Mouse (Mus musculus): ENCODE results near the gene 6030408B16Rik. TPM values are rescaled to one million over a fixed set of nuclear protein-coding genes. Genes with fewer than 3 reads are reported as not detected.

The 6030408B16Rik gene
- 0.37 and 0.48 TPM in 2 replicates for polyA plus RNA-seq (2015; fragmentation: Nextera tagmentation; extraction: Ambion mirVana)

- ATAC-seq (replicated peaks): no peak
- Histone ChIP-seq H3K4me2 (replicated peaks) (no peak within 1 kb of the TSS), H3K27me3 (no peaks in the 10 kb centered on the region), H3K4me1 (no peaks in the 10 kb centered on the region), H3K4me3 (no peak within 1 kb of the TSS), H3K9ac (replicated peaks) (no peak within 1 kb of the TSS), H3K27ac (replicated peaks) (no peak within 1 kb of the TSS), H3K36me3 (peaks cover 38% of the 10 kb centered on the region), H3K9me3 (no peaks in the 10 kb centered on the region)
- WGBS: 73% methylated on average over 18 of the region's 18 CpGs
Observed at GRCm38 (mm10) chr15:101293025-101293621, at the start of gene 6030408B16Rik. Gene 6030408B16Rik (plus strand): TSS chr15:101293212.

- Histone ChIP-seq H3K4me3 (no peak overlapping the region), H3K4me1 (peaks cover 16% of the 10 kb centered on the region), H3K27me3 (no peaks in the 10 kb centered on the region), H3K4me2 (replicated peaks) (no peak overlapping the region), H3K9ac (replicated peaks) (no peak overlapping the region), H3K36me3 (no peaks in the 10 kb centered on the region), H3K27ac (replicated peaks) (no peak overlapping the region), H3K9me3 (no peaks in the 10 kb centered on the region)
- ATAC-seq (replicated peaks): no peak
- WGBS: 76% methylated on average over 3 of the region's 3 CpGs
Observed at GRCm38 (mm10) chr15:101244012-101244411, 49.0 kb upstream of the 6030408B16Rik start.

- peak overlapping the region; percentile 66 for H3K4me2 ChIP-seq (replicated peaks)
- peak overlapping the region; percentile 52 for H3K4me3 ChIP-seq
- H3K4me1 ChIP-seq: peaks cover 10% of the 10 kb centered on the region
- H3K9me3 ChIP-seq: no peaks in the 10 kb centered on the region
- peak; percentile 99 for ATAC-seq (replicated peaks)
- WGBS: 3% methylated on average over 55 of the region's 56 CpGs
- peak overlapping the region; percentile 59 for H3K9ac ChIP-seq (replicated peaks)
- H3K36me3 ChIP-seq: no peaks in the 10 kb centered on the region
- H3K27me3 ChIP-seq: no peaks in the 10 kb centered on the region
- peak overlapping the region; percentile 83 for H3K27ac ChIP-seq (replicated peaks)
Observed at GRCm38 (mm10) chr15:101246231-101247154, 46.5 kb upstream of the 6030408B16Rik start.

GRCm38 (mm10) chr15:101247155-101247498, 45.9 kb upstream of the 6030408B16Rik start:
- Histone ChIP-seq H3K27me3 (no peaks in the 10 kb centered on the region), H3K4me1 (peaks cover 10% of the 10 kb centered on the region), H3K27ac (replicated peaks) (0 out of 2 replicates have a peak overlapping the region, but pooled peaks have one; percentile 83), H3K9ac (replicated peaks) (no peak overlapping the region), H3K4me3 (peak overlapping the region; percentile 52; the same call in 1 of the 2 replicates), H3K36me3 (no peaks in the 10 kb centered on the region), H3K4me2 (replicated peaks) (peak overlapping the region; percentile 66), H3K9me3 (no peaks in the 10 kb centered on the region)
- no peak for ATAC-seq (replicated peaks)
- WGBS: 88% methylated on average over 1 of the region's 1 CpGs

GRCm38 (mm10) chr15:101248029-101248710, 44.8 kb upstream of the 6030408B16Rik start:
- 71% methylated on average over 5 of the region's 5 CpGs for WGBS
- ATAC-seq (replicated peaks): no peak

GRCm38 (mm10) chr15:101250220-101250800, 42.7 kb upstream of the 6030408B16Rik start:
- Histone ChIP-seq H3K27ac (replicated peaks) (no peak overlapping the region), H3K4me3 (no peak overlapping the region), H3K4me2 (replicated peaks) (no peak overlapping the region), H3K4me1 (peaks cover 21% of the 10 kb centered on the region), H3K9ac (replicated peaks) (no peak overlapping the region), H3K36me3 (no peaks in the 10 kb centered on the region), H3K9me3 (no peaks in the 10 kb centered on the region), H3K27me3 (no peaks in the 10 kb centered on the region)
- ATAC-seq (replicated peaks): no peak
- 89% methylated on average over 9 of the region's 9 CpGs for WGBS

More at GRCm38 (mm10) chr15:101248029-101248710, 44.8 kb upstream of the 6030408B16Rik start:
- H3K4me2 ChIP-seq (replicated peaks): no peak overlapping the region
- no peak overlapping the region for H3K27ac ChIP-seq (replicated peaks)
- no peaks in the 10 kb centered on the region for H3K9me3 ChIP-seq
- H3K4me1 ChIP-seq: peaks cover 10% of the 10 kb centered on the region
- no peak overlapping the region for H3K4me3 ChIP-seq
- H3K36me3 ChIP-seq: no peaks in the 10 kb centered on the region
- H3K27me3 ChIP-seq: no peaks in the 10 kb centered on the region
- H3K9ac ChIP-seq (replicated peaks): no peak overlapping the region

GRCm38 (mm10) chr15:101251930-101252329, 41.1 kb upstream of the 6030408B16Rik start:
- no peaks in the 10 kb centered on the region for H3K9me3 ChIP-seq
- no peak overlapping the region for H3K4me2 ChIP-seq (replicated peaks)
- peaks cover 16% of the 10 kb centered on the region for H3K4me1 ChIP-seq
- H3K27me3 ChIP-seq: no peaks in the 10 kb centered on the region
- 91% methylated on average over 5 of the region's 5 CpGs for WGBS
- ATAC-seq (replicated peaks): no peak
- no peak overlapping the region for H3K4me3 ChIP-seq
- no peaks in the 10 kb centered on the region for H3K36me3 ChIP-seq
- no peak overlapping the region for H3K9ac ChIP-seq (replicated peaks)
- no peak overlapping the region for H3K27ac ChIP-seq (replicated peaks)

GRCm38 (mm10) chr15:101252614-101253013, 40.4 kb upstream of the 6030408B16Rik start:
- no peak overlapping the region for H3K27ac ChIP-seq (replicated peaks)
- H3K9me3 ChIP-seq: no peaks in the 10 kb centered on the region
- no peak overlapping the region for H3K4me3 ChIP-seq
- H3K36me3 ChIP-seq: no peaks in the 10 kb centered on the region
- no peak for ATAC-seq (replicated peaks)
- no peaks in the 10 kb centered on the region for H3K27me3 ChIP-seq
- no peak overlapping the region for H3K9ac ChIP-seq (replicated peaks)
- whole genome bisulfite sequencing: 91% methylated on average over 6 of the region's 6 CpGs
- H3K4me1 ChIP-seq: peaks cover 12% of the 10 kb centered on the region
- H3K4me2 ChIP-seq (replicated peaks): no peak overlapping the region

GRCm38 (mm10) chr15:101253563-101253885, 39.5 kb upstream of the 6030408B16Rik start:
- Histone ChIP-seq H3K27ac (replicated peaks) (no peak overlapping the region), H3K27me3 (no peaks in the 10 kb centered on the region), H3K9me3 (no peaks in the 10 kb centered on the region), H3K4me1 (peaks cover 12% of the 10 kb centered on the region), H3K36me3 (no peaks in the 10 kb centered on the region), H3K4me2 (replicated peaks) (peak overlapping the region; percentile 97), H3K9ac (replicated peaks) (peak overlapping the region; percentile 85; the same call in 1 of the 2 replicates), H3K4me3 (peak overlapping the region; percentile 74)
- WGBS: 27% methylated on average over 3 of the region's 3 CpGs
- peak; percentile 6; the same call in 1 of the 2 replicates for ATAC-seq (replicated peaks)

GRCm38 (mm10) chr15:101253886-101254795, 38.9 kb upstream of the 6030408B16Rik start, which contains the start of gene Nr4a1:
Gene Nr4a1 (plus strand): TSS chr15:101254269.
- WGBS: under 1% methylated on average over 82 of the region's 82 CpGs
- Histone ChIP-seq H3K9ac (replicated peaks) (peak within 1 kb of the TSS; percentile 85), H3K4me1 (peaks cover 12% of the 10 kb centered on the region), H3K36me3 (no peaks in the 10 kb centered on the region), H3K9me3 (no peaks in the 10 kb centered on the region), H3K4me2 (replicated peaks) (peak within 1 kb of the TSS; percentile 97), H3K27ac (replicated peaks) (no peak within 1 kb of the TSS), H3K4me3 (peak within 1 kb of the TSS; percentile 74), H3K27me3 (no peaks in the 10 kb centered on the region)
- peak; percentile 68 for ATAC-seq (replicated peaks)
